Mouse (Mus musculus) gastrocnemius, adult 2 months (tissue): Measurements from ENCODE around the gene Rabgap1l. TPM values are rescaled to one million over a fixed set of nuclear protein-coding genes. Genes with fewer than 3 reads are reported as not detected.

Experiments used
- DNase-seq: peaks from one replicate; pipeline ENCODE4 v3.0.0; 2022
- H3K27ac ChIP-seq: fragments of 200-600 bp; 2 replicates; pipeline ENCODE4 v1.8.1; 2022; ENCODE audit warnings: mild to moderate bottlenecking
- H3K4me3 ChIP-seq: fragments of 200-600 bp; 2 replicates; pipeline ENCODE4 v1.8.1; 2022; ENCODE audit warnings: mild to moderate bottlenecking, moderate library complexity
- CTCF ChIP-seq: fragments of 200-600 bp; IDR thresholded peaks from 2 replicates; pipeline ENCODE4 v1.8.1; 2022; ENCODE audit warnings: antibody characterized with exemption, mild to moderate bottlenecking, moderate library complexity
- intact Hi-C: fragments of 180-260 bp; cut with DNase I; formaldehyde crosslinking; loops from one replicate; pipeline ENCODE4 v1.15.1; 2025
- total RNA-seq, 2 experiments: library from RNA; stranded (reverse); gene quantifications; 2 replicates each; pipeline ENCODE4 v1.2.3; 2021

Gene Rabgap1l
- total RNA-seq, 2 experiments from 2014 or later, result 7.7 to 15.3 TPM

- intact Hi-C loops, result loop anchor here (5.0 kb wide), 1 partner anchor 146 kb away; no protein-coding TSS in a partner anchor
- DNase-seq, result no peak
- TF ChIP-seq CTCF, result peak; percentile 69
- Histone ChIP-seq H3K4me3 (peak overlapping the region; percentile 53), H3K27ac (no peak overlapping the region)
Observed at GRCm38 (mm10) chr1:160231013-160231412, 562.0 kb downstream of the Rabgap1l start.

GRCm38 (mm10) chr1:160227850-160228249 lies 565.2 kb downstream of the Rabgap1l start:
- intact Hi-C loops, result no loop called here
- H3K27ac ChIP-seq, result no peak overlapping the region
- no peak overlapping the region for H3K4me3 ChIP-seq

DNA sequence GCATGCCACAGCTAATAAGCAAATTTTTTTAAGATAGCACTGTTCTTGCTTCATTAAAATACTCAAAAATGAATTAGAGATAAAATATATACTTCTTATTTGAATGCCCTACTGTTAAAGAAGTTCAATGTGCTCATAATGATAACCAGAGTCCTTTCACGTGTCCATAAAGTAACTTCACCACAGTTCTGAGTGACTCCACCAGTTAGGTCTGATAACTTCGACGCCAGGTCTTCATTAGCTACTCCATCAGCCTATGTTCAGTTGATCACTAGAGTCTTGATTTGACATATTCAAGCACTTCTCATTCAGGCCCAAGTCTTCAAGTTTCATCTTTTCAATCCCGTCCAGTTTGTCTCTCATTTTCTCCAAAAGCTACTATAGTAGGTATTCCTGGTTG lies 565.8 kb downstream of the Rabgap1l start:
- no peak overlapping the region for H3K27ac ChIP-seq
- no peak for DNase-seq
- no peak overlapping the region for H3K4me3 ChIP-seq
- intact Hi-C loops, result no loop called here
- no peak for TF ChIP-seq CTCF

More at GRCm38 (mm10) chr1:160227850-160228249, 565.2 kb downstream of the Rabgap1l start:
- DNase-seq, result no peak
- TF ChIP-seq CTCF, result no peak

- H3K4me3 ChIP-seq, result no peak overlapping the region
- no peak for DNase-seq
- H3K27ac ChIP-seq, result no peak overlapping the region
- intact Hi-C loops, result no loop called here
- no peak for TF ChIP-seq CTCF
Observed at GRCm38 (mm10) chr1:160224093-160224492, 568.9 kb downstream of the Rabgap1l start.

- H3K27ac ChIP-seq, result no peak overlapping the region
- no peak for DNase-seq
Observed at GRCm38 (mm10) chr1:160217898-160218297, 575.1 kb downstream of the Rabgap1l start.

DNA sequence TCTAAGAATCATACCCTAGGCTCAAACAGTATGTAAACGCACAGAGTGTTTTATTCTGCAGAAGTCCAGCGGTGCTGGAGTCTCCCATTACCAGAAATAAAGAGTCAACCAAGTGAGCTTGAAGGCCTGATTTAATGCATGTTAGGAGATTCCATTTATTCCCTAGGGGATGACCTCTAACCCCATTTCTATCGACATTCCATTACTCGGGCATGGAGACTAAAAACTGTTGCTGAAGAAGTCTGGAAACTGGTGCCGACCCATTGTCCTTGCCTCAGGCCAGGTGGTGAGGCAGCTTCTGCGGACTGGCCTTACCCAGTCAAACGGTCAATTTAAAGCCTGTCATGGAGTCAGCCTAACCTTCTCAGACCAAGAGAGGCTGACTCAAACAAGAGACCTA lies 578.8 kb downstream of the Rabgap1l start:
- no peak for TF ChIP-seq CTCF
- Histone ChIP-seq H3K27ac (peak overlapping the region; percentile 100; the same call in 1 of the 2 replicates), H3K4me3 (peak overlapping the region; percentile 99; the same call in 1 of the 2 replicates)
- intact Hi-C loops, result loop anchor here (10.0 kb wide), 1 partner anchor 1661 kb away; the partner anchor contains the start of gene Suco
- no peak for DNase-seq

More at GRCm38 (mm10) chr1:160217898-160218297, 575.1 kb downstream of the Rabgap1l start:
- no peak overlapping the region for H3K4me3 ChIP-seq
- no peak for TF ChIP-seq CTCF
- intact Hi-C loops, result loop anchor here (10.0 kb wide), 1 partner anchor 1657 kb away; the partner anchor contains the start of gene Suco

DNA sequence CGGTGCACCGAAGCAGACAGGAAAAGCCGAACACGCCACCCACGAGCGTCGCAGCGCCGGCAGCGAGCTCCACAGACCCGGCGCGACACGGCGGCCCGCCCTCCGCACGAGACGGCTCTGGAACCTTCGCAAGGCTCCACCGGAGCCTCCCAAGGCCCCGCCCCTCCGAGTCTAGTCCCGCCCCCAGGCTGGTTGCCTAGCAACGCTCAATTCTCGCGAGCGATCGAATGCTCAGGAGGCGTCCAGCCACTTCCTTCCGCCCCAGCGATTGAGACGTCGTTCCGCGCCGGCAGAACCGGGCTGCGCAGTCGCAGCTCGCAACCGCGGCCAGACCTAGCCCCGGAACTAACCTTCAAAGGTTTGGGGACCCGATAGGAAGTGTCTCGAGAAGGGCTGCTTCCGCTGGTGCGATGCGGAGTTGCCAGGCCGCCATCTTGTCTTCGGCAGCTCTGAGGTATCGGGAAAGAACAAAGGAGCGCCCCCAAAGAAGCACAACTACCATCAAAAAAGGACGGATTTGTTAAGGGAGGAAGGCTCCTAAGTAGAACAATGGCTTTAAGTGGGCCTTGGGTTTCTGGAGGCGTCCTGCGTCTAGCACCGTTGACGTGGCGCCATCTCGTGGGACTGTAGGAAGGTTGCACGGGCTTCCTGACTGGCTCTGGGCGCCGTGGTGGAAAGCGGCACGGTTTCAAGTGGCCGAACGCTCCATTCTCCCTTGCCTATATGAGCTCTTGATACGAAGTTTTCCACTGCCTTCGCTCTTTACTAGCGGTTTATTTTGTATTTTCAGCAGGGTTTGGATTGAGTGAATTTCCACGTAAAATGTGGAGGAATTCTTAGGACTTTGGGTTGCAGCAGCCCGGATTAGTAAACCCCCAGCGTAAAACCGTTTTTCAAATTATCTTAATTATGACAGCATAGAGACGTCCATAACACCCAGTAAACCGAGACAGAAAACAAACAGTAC lies 580.0 kb downstream of the Rabgap1l start, which contains the start of gene Cacybp:
Gene Cacybp, minus strand, starts transcription at position 173 of the 967 bp plus-strand sequence.
- intact Hi-C loops, result loop anchor here (1.0 to 10.0 kb wide), 2 partner anchors 18 to 1662 kb away; partner anchors contain the start of genes Mrps14 and Suco
- H3K27ac ChIP-seq, result peak within 1 kb of the TSS; percentile 100
- no peak; the same call in 1 of the 2 replicates for TF ChIP-seq CTCF
- peak within 1 kb of the TSS; percentile 99 for H3K4me3 ChIP-seq
- peak; percentile 99 for DNase-seq

DNA sequence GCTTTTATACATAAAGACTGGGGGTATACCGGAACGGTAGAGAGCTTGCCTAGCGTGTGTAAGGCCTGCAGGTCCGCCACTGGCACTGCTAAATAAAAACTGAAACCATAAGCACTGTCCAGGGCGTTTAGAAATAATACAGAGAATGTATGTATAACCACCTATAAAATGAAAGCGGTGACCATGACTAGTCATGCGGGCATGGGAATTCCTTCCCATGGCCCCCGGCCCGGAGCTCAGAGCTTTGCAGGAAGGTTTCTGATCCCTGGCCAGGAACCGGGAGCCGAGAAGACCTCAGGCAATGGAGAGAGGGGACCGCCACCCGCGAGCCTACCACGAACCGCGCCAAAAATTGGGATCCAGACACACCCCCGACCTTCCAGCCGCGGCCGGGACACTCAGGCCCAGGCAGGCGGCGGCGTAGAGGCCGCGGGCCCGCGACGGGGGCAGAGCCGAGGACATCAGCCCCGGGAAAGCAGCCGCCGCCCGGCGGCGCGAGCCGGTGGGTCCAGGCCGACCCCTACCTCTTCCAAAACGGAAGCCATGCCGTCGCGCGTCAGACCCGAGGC lies 580.8 kb downstream of the Rabgap1l start:
- intact Hi-C loops, result loop anchor here (1.0 to 10.0 kb wide), 2 partner anchors 17 to 1663 kb away; partner anchors contain the start of genes Mrps14 and Suco
- H3K4me3 ChIP-seq, result peak overlapping the region; percentile 99
- H3K27ac ChIP-seq, result peak overlapping the region; percentile 100
- no peak for TF ChIP-seq CTCF
- peak; percentile 74 for DNase-seq

- no peak for DNase-seq
- TF ChIP-seq CTCF, result no peak
- intact Hi-C loops, result loop anchor here (1.0 to 10.0 kb wide), 2 partner anchors 16 to 1663 kb away; partner anchors contain the start of genes Mrps14 and Suco
- peak overlapping the region; percentile 99 for H3K4me3 ChIP-seq
- peak overlapping the region; percentile 100 for H3K27ac ChIP-seq
Observed at GRCm38 (mm10) chr1:160211597-160212122, 581.4 kb downstream of the Rabgap1l start.

DNA sequence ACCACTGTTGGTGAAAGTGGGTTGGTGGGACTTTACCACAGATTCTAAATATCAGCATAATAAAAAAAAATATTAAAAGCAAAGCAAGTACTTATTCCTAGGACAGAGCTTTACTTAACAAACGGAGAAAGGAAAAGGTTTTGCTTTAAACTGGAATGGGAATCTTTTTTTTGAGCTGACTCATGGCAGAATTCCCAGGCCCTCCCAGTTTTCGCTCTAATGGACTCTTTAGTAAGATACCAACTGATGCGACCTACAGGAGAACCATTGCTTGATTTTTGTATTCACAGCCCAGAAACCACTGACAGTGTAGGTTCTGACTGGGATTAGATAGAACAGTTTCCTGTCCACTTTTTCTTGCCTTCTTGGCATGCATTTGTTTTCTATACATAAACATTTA lies 582.4 kb downstream of the Rabgap1l start:
- no peak for DNase-seq
- intact Hi-C loops, result loop anchor here (10.0 kb wide), 1 partner anchor 1664 kb away; the partner anchor contains the start of gene Suco
- TF ChIP-seq CTCF, result no peak
- peak overlapping the region; percentile 99; the same call in 1 of the 2 replicates for H3K4me3 ChIP-seq
- no peak overlapping the region for H3K27ac ChIP-seq

DNA sequence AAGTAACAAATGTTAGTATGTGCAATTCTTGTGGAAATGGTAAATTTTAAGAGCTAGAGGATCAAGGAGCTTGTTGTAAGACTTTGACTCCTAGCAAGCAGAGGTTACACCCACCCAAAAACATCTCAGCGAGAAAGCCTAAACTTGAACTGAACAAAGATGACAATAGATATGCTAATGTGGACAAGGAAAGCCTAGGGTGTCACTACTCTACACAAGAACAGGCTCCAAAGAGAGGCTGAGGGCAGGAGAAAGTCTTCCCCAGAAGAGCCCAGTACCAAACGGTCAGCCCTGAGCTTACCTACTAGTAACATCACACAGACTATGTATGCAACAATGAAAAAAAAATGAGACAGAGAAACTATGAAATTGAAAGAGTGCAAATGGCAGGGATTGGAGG lies 583.2 kb downstream of the Rabgap1l start:
- intact Hi-C loops, result loop anchor here (10.0 kb wide), 1 partner anchor 1665 kb away; the partner anchor contains the start of gene Suco
- TF ChIP-seq CTCF, result no peak
- no peak for DNase-seq
- no peak overlapping the region for H3K27ac ChIP-seq
- no peak overlapping the region for H3K4me3 ChIP-seq

- H3K27ac ChIP-seq, result no peak overlapping the region
- intact Hi-C loops, result no loop called here
- no peak for DNase-seq
- no peak for TF ChIP-seq CTCF
- H3K4me3 ChIP-seq, result no peak overlapping the region
Observed at GRCm38 (mm10) chr1:160205486-160205885, 587.5 kb downstream of the Rabgap1l start.
